Mouse (Mus musculus): ENCODE data around the gene Retn.

Gene Retn

GRCm38 (mm10) chr8:3660889-3661288 lies 5.3 kb downstream of the Retn start:
- DNase-seq (ENCODE audit: low spot score) = no peak

- DNase-seq (ENCODE audit: low spot score) = no peak
Measured at GRCm38 (mm10) chr8:3664405-3664804, 8.8 kb downstream of the Retn start.

DNA sequence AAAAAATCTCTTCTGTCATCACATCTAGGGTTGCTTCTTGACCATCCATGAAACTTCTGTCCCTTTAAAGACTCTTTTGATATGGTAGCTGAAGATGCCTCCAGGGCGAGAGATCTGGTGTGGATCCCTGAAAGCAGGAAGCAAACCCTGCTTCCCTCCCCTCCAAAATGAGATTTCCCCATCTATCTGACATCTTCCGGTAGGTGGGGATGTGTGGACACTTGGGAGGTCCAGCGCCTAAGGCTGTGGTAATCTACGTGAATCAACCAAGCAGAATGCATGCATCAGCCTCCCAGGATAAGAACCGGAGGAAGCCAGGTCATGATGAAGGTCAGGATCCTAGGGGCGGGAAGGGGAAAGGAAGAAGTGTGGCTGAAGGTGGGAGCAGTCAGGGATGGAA lies 9.9 kb downstream of the Retn start, which contains the start of gene Mcemp1:
Gene Mcemp1 (plus strand): TSS at position 248 of the 400 bp plus-strand sequence.
- no peak for DNase-seq (ENCODE audit: low spot score)

GRCm38 (mm10) chr8:3670388-3670787 lies 14.8 kb downstream of the Retn start:
- no peak for DNase-seq (ENCODE audit: low spot score)

GRCm38 (mm10) chr8:3671980-3672491 lies 16.5 kb downstream of the Retn start, which contains the start of gene Fcor:
Gene Fcor, minus strand, starts transcription at chr8:3672362.
- DNase-seq (ENCODE audit: low spot score) = peak; percentile 84

DNA sequence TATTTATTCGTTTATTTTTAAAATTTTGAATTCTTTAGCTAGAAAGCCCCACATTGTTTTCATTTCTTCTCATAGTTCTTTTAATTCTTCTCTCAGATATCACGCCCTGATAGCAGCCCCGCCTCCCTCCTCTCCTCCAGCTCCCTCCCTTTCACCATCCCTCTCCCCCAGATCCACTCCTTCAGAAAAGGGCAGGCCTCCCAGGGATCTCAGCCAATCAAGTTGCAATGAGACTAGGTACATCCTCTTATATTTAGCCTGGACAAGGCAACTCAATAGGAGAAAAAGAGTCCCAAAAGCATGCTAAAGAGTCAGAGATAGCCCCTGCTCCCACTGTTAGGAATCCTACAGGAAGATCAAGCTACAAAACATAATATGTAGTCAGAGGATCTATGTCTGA lies 19.1 kb downstream of the Retn start:
- no peak for DNase-seq (ENCODE audit: low spot score)

DNA sequence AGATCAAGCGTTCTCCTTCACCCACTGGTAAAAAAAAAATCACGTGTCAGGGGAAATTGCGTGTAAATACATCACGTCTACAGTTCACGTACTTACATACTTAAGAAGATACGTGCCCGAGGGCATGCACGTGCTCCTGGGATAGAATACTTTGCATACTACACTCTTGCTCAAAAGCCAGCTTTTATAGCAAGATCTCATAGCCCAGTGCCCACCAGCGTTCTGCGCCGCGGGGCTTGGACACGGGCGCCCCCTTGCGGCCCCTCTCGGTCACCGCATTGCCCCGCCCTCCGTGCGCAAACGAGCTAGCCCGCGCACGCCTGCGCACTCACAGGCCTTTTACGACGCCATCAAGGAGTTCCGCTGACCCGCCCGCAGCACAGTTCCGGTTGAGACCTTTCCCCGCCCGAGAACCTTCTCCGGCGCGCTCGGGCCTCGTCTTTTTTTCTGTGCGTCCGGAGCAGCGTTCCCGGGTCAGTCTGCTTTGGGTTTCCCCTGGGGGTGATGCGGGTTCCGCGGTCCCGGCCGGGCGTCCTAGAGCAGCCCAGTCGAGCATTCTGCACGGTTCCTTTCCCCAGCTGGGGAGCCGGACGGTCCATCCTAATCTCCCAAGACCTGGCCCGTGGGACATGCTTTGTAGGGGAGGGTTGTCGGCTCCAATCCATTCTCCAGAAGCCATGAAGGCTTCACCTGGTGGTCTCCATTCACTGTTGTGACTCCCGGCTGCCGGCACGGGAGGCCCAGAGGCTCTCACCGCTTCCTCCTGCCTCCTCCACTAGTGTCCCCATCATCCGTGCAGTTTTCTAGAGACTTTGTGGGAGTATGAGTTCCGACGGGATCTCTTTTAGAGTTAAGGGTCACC lies 20.8 kb downstream of the Retn start, which contains the start of gene Trappc5:
Gene Trappc5 (plus strand): TSS at position 169 of the 862 bp plus-strand sequence.
- peak; percentile 90 for DNase-seq (ENCODE audit: low spot score)

DNA sequence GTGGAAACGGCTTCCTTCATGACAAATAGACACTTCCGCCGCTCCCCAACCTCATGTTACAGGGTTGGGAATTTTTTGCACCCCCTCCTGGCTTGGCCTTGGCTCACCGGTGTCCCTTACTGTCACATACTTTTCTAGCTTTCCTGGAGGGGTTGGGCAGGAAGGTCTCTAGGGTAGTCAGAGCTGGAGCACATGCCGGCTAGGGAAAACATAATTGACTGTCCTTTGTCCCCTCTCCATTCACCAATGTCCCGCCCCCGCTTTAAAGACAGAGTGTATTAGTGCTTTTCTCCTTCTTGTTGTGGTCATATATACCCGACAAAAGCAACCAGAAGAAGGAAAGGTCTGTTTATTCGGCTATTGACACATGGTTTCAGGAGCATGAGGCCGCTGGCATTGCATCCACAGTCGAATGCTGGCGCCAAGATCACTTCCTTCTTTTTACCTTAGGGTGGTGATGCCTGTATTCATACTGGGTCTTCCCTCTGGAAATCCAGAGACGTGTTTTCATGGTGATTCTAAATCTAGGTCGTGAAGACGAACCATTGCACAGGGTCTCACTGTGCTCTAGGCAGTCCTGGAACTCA lies 21.5 kb downstream of the Retn start:
- peak; percentile 47 for DNase-seq (ENCODE audit: low spot score)

- no peak for DNase-seq (ENCODE audit: low spot score)
Measured at GRCm38 (mm10) chr8:3678831-3679230, 23.3 kb downstream of the Retn start.

DNA sequence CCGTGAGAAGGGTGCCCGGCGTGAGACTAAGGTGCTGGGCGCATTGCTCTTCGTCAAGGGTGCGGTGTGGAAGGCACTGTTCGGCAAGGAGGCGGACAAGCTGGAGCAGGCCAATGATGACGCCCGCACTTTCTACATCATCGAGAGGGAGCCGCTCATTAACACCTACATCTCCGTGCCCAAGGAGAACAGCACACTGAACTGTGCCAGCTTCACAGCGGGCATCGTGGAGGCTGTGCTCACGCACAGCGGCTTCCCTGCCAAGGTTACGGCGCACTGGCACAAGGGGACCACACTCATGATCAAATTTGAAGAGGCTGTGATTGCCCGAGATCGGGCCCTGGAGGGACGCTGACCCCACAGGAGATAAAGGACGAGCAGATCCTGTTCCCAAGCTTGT lies 23.7 kb downstream of the Retn start:
- DNase-seq (ENCODE audit: low spot score) = no peak

DNA sequence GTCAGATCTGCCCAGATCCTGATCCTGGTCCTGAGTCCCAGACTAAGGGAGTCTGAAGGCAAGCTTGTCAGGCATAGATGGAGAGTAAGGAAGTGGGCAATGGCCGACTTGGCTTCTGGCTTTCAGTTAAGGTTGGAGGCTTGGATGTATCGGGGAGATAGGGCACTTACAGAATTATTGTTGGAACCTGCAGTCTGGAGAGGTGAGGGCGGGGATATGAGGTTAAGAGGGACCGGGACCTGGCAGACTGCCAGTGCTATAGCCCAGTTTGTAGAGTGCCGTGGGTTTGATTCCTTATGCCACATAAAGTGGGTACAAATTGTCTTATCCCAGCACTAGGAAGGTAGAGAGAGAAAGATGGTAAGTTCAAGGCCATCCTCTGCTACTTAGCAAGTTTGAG lies 24.1 kb downstream of the Retn start:
- no peak for DNase-seq (ENCODE audit: low spot score)

DNA sequence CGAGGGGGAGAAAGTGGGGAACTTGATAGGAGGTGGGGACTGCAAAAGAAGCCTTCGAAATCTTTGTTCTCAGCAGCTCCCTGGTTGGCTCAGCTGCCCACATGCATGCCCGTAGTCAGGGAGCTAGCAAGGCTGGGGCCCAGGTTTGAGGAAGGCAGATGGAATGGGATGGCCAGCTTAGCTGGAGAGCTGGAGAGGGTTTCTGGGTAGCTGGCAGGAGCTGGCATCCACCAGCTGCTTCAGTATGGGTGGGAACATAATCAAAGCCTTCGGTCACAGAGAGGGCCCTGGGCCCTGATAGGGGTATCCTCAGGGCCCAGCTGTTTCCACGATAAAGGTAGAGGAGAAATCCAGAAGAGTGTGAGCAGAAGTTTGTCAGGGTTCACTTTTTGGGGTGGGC lies 26.9 kb downstream of the Retn start:
- DNase-seq (ENCODE audit: low spot score) = no peak

DNA sequence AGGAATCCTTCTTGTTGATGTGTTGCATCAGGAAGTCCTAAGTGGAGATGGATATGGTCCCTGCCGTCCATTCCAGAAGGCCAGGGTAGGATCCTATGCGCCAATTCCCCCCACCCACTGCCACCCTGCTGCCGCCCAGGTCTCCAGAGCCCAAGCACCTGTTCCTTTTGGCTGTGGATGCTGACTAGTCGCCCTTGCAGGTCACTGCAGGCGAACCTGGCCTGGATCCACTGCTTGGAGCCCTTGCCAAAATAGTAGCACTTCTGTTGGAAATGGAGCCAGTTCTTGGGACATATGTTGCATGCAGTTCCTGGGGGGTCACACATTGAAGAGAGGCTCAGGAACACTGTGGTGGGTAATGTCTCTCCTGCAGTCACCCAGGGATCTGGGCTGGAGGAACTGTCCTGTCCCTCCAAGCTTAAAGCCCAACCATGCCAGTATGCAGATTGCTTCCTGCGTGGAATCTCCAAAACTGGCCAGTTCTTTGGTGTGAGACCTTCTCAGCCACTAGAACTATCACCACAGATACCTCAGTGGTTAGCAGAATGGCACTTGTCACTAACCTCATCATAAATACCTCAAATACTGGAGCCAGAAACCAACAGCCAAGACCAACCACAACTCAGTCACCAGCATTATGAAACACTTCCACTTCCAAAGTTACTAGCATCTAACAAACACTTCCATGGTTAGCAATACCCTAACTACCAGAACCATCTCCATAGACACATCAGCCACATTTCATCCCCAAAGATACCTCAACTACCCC lies 28.0 kb downstream of the Retn start:
- DNase-seq (ENCODE audit: low spot score) = no peak

- no peak for DNase-seq (ENCODE audit: low spot score)
Measured at GRCm38 (mm10) chr8:3684530-3684929, 29.0 kb downstream of the Retn start.

GRCm38 (mm10) chr8:3685422-3685821 lies 29.9 kb downstream of the Retn start:
- no peak for DNase-seq (ENCODE audit: low spot score)

DNA sequence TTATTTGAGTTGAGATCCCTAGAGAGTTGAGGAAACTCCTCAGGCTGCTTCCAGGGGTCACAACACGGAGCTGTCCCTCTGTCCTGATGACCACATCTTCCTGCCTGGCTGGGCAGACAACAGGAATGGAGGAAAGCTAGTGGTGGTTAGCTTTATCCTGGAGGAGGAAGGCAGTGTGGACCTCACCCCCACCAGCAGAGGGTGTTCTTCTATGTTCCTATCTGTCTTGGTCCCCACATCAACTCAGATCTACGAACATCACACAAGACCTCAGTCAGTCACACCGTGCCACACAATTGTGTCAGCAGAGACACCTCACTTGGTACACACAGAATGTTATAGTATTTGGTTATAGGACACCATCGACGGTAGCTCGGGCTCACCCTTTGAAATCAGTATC lies 32.0 kb downstream of the Retn start:
- DNase-seq (ENCODE audit: low spot score) = no peak

- no peak for DNase-seq (ENCODE audit: low spot score)
Measured at GRCm38 (mm10) chr8:3690774-3691173, 35.2 kb downstream of the Retn start.

- no peak for DNase-seq (ENCODE audit: low spot score)
Measured at GRCm38 (mm10) chr8:3694121-3694520, 38.6 kb downstream of the Retn start, which contains the start of gene Fcer2a. Gene Fcer2a, minus strand, starts transcription at chr8:3694175.

GRCm38 (mm10) chr8:3701491-3701890 lies 45.9 kb downstream of the Retn start:
- no peak for DNase-seq (ENCODE audit: low spot score)

- peak; percentile 11 for DNase-seq (ENCODE audit: low spot score)
Measured at GRCm38 (mm10) chr8:3705711-3706110, 50.1 kb downstream of the Retn start.

DNA sequence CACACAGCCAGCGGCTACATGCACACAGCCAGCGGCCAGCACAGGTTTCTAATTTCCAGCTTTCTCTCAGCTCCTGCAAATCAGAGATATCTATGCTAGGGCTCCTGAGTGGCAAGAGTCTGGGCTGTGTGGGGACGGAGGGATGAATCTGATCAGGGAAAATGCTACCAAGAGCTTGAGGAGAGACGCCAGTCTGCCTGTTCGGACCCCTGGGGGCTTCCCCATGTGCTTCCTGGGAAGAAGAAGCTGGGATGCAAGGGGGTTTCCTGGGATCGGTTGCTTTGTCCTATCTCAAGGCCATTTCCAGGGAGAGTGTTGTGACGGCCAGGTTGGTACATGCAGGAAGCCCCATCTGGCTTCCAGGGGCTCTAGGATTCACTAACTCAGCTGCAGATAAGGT lies 52.0 kb downstream of the Retn start:
- no peak for DNase-seq (ENCODE audit: low spot score)
